Mouse (Mus musculus) limb, embryonic 11.5 days (tissue): Measurements from ENCODE around the gene Acbd3. TPM values are rescaled to one million over a fixed set of nuclear protein-coding genes. Genes with fewer than 3 reads are reported as not detected.

Experiments used
- ATAC-seq: fragments of 200-750 bp; cut with Nextera tagmentation; 2 replicates; pipeline ENCODE4 v1.8.0; 2017; ENCODE audit warnings: low read depth; ENCODE audit not compliant: insufficient number of reproducible peaks, low FRiP score, low TSS enrichment
- DNase-seq: peaks from one replicate; pipeline ENCODE4 v3.0.0-alpha.2; 2015; ENCODE audit warnings: low spot score
- H3K27ac ChIP-seq: fragments of 300-500 bp; sonication (generic); replicated peaks from 2 replicates; pipeline ENCODE4 v1.5.1; 2014; ENCODE audit warnings: low read depth, mild to moderate bottlenecking, low read length
- H3K27me3 ChIP-seq: fragments of 300-500 bp; sonication (generic); 2 replicates; pipeline ENCODE4 v1.6.1; 2014; ENCODE audit warnings: mild to moderate bottlenecking, low read length, mixed read lengths; ENCODE audit not compliant: control insufficient read depth, insufficient read depth
- H3K36me3 ChIP-seq: fragments of 300-500 bp; sonication (generic); 2 replicates; pipeline ENCODE4 v1.6.1; 2014; ENCODE audit warnings: mild to moderate bottlenecking, low read length, moderate library complexity, mixed read lengths; ENCODE audit not compliant: control insufficient read depth, insufficient read depth
- H3K4me1 ChIP-seq: fragments of 300-500 bp; sonication (generic); 2 replicates; pipeline ENCODE4 v1.6.1; 2014; ENCODE audit warnings: low read length, mixed read lengths; ENCODE audit not compliant: control insufficient read depth, insufficient read depth
- H3K4me2 ChIP-seq: fragments of 300-500 bp; sonication (generic); 2 replicates; pipeline ENCODE4 v1.6.1; 2014; ENCODE audit warnings: low read depth, mild to moderate bottlenecking, moderate library complexity; ENCODE audit not compliant: severe bottlenecking
- H3K4me3 ChIP-seq: fragments of 300-500 bp; sonication (generic); 2 replicates; pipeline ENCODE4 v1.5.1; 2014; ENCODE audit warnings: low read depth, low read length
- H3K9ac ChIP-seq: fragments of 300-500 bp; sonication (generic); 2 replicates; pipeline ENCODE4 v1.6.1; 2014; ENCODE audit warnings: mild to moderate bottlenecking, low read length
- H3K9me3 ChIP-seq: fragments of 300-500 bp; sonication (generic); 2 replicates; pipeline ENCODE4 v1.6.1; 2016; ENCODE audit warnings: low read length; ENCODE audit not compliant: control insufficient read depth
- WGBS: fragments of 180-500 bp; shearing (Covaris S2); extraction: QIAGEN DNeasy Blood & Tissue Kit; methylation state at CpG from one replicate; pipeline ENCODE4 v1.1.7; 2014; 5-methylcytosine and 5-hydroxymethylcytosine counted together
- polyA plus RNA-seq: library from polyadenylated mRNA; unstranded; fragments of >200 nt; fragmentation: Nextera tagmentation; extraction: Ambion mirVana; gene quantifications from 2 replicates; pipeline ENCODE4 v1.2.1, GENCODE M21; 2014

The Acbd3 gene
- polyA plus RNA-seq, 1 experiment from 2014 or later = 22.5 TPM

DNA sequence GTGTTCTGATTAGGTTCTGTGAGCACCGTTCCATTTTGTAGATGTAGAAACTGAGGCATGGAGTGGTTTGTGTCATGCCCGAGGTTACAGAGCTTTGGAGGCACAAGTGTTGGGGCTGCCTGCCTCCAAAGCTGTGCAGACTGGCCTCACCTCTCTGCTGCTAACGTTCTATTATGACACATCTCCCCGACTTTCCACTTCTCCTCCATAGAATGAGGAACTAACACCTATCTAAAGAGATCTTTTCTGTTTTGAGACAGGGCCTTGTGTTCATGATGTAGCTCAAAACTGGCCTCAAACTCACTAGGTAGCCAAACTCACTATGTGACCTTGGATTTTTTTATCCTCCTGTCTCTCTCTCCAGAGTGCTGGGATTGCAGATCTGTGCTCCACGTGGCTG, 7.1 kb upstream of the Acbd3 start:
- DNase-seq = no peak
- no peak overlapping the region for H3K27ac ChIP-seq
- no peak for ATAC-seq
- H3K9ac ChIP-seq = no peak overlapping the region
- 83% methylated on average over 5 of the region's 5 CpGs for WGBS
- H3K9me3 ChIP-seq = no peaks in the 10 kb centered on the region
- no peak overlapping the region for H3K4me2 ChIP-seq
- no peaks in the 10 kb centered on the region for H3K27me3 ChIP-seq
- no peaks in the 10 kb centered on the region for H3K36me3 ChIP-seq
- H3K4me3 ChIP-seq = no peak overlapping the region
- H3K4me1 ChIP-seq = no peaks in the 10 kb centered on the region

DNA sequence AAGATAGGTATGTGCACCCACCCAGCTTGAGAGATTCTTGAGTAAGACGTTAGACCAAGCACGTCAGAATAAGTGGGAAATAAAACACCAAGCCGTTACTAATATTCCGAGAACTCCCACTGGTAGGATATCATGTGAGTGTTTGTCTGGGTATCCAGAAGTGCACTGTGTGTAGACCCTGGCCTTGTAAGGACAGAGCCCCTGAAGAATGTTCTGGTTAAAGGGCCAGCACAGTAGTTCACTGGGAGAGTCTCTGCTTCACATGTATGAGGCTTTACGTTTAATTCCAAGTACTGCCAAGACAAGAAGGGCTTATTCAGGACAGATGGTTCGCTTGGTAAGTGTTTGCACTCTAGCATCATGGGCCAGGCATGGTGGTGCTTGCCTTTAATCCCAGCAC, 6.4 kb upstream of the Acbd3 start:
- no peaks in the 10 kb centered on the region for H3K27me3 ChIP-seq
- no peak overlapping the region for H3K9ac ChIP-seq
- 91% methylated on average over 6 of the region's 6 CpGs for whole genome bisulfite sequencing
- ATAC-seq (no peak), DNase-seq (no peak)
- no peak overlapping the region for H3K4me3 ChIP-seq
- no peaks in the 10 kb centered on the region for H3K4me1 ChIP-seq
- H3K9me3 ChIP-seq = no peaks in the 10 kb centered on the region
- H3K36me3 ChIP-seq = no peaks in the 10 kb centered on the region
- no peak overlapping the region for H3K27ac ChIP-seq
- H3K4me2 ChIP-seq = no peak overlapping the region

GRCm38 (mm10) chr1:180719951-180720689, 5.7 kb upstream of the Acbd3 start:
- WGBS = 50% methylated on average over 5 of the region's 5 CpGs
- Histone ChIP-seq H3K4me3 (no peak overlapping the region), H3K9me3 (no peaks in the 10 kb centered on the region), H3K9ac (no peak overlapping the region), H3K4me1 (no peaks in the 10 kb centered on the region; the same call in 1 of the 2 replicates), H3K27ac (no peak overlapping the region), H3K27me3 (no peaks in the 10 kb centered on the region), H3K36me3 (no peaks in the 10 kb centered on the region), H3K4me2 (no peak overlapping the region)
- peak; percentile 93 for DNase-seq
- no peak for ATAC-seq

- no peak overlapping the region for H3K4me2 ChIP-seq
- H3K27ac ChIP-seq = no peak overlapping the region
- no peak overlapping the region for H3K9ac ChIP-seq
- H3K4me3 ChIP-seq = no peak overlapping the region
- no peaks in the 10 kb centered on the region; the same call in 1 of the 2 replicates for H3K4me1 ChIP-seq
- 61% methylated on average over 1 of the region's 1 CpGs for WGBS
- H3K27me3 ChIP-seq = no peaks in the 10 kb centered on the region
- DNase-seq (no peak), ATAC-seq (no peak)
- no peaks in the 10 kb centered on the region for H3K9me3 ChIP-seq
- H3K36me3 ChIP-seq = no peaks in the 10 kb centered on the region
Measured at GRCm38 (mm10) chr1:180722608-180723007, 3.2 kb upstream of the Acbd3 start.

- no peaks in the 10 kb centered on the region for H3K27me3 ChIP-seq
- no peak for ATAC-seq
- H3K9ac ChIP-seq = no peak overlapping the region
- H3K4me3 ChIP-seq = no peak overlapping the region
- H3K4me2 ChIP-seq = no peak overlapping the region
- DNase-seq = no peak
- no peaks in the 10 kb centered on the region for H3K9me3 ChIP-seq
- H3K4me1 ChIP-seq = no peaks in the 10 kb centered on the region; the same call in 1 of the 2 replicates
- WGBS = 17% methylated on average over 1 of the region's 1 CpGs
- no peaks in the 10 kb centered on the region for H3K36me3 ChIP-seq
- H3K27ac ChIP-seq = no peak overlapping the region
Measured at GRCm38 (mm10) chr1:180723701-180724238, 2.1 kb upstream of the Acbd3 start.

GRCm38 (mm10) chr1:180726183-180726582, 340 bp downstream of the Acbd3 start:
- WGBS = 0% methylated on average over 41 of the region's 42 CpGs
- H3K4me2 ChIP-seq = peak overlapping the region; percentile 50
- H3K27ac ChIP-seq = peak overlapping the region; percentile 84
- H3K4me3 ChIP-seq = peak overlapping the region; percentile 97
- no peaks in the 10 kb centered on the region for H3K36me3 ChIP-seq
- DNase-seq (no peak), ATAC-seq (no peak; the same call in 1 of the 2 replicates)
- H3K4me1 ChIP-seq = no peaks in the 10 kb centered on the region; the same call in 1 of the 2 replicates
- H3K9ac ChIP-seq = peak overlapping the region; percentile 96
- H3K9me3 ChIP-seq = no peaks in the 10 kb centered on the region
- H3K27me3 ChIP-seq = no peaks in the 10 kb centered on the region

- WGBS = 93% methylated on average over 3 of the region's 3 CpGs
- H3K9ac ChIP-seq = no peak overlapping the region
- DNase-seq = no peak
Measured at GRCm38 (mm10) chr1:180729231-180729630, 3.4 kb downstream of the Acbd3 start.

GRCm38 (mm10) chr1:180747827-180748226, 22.0 kb downstream of the Acbd3 start:
- H3K9ac ChIP-seq = no peak overlapping the region
- no peak overlapping the region for H3K4me3 ChIP-seq
- peaks cover 24% of the 10 kb centered on the region for H3K36me3 ChIP-seq
- H3K27ac ChIP-seq = no peak overlapping the region
- H3K4me2 ChIP-seq = no peak overlapping the region
- no peaks in the 10 kb centered on the region for H3K4me1 ChIP-seq
- no peaks in the 10 kb centered on the region for H3K27me3 ChIP-seq
- H3K9me3 ChIP-seq = no peaks in the 10 kb centered on the region
- DNase-seq = no peak
- no peak for ATAC-seq

More at GRCm38 (mm10) chr1:180729231-180729630, 3.4 kb downstream of the Acbd3 start:
- Histone ChIP-seq H3K4me1 (no peaks in the 10 kb centered on the region; the same call in 1 of the 2 replicates), H3K4me3 (no peak overlapping the region), H3K27me3 (no peaks in the 10 kb centered on the region), H3K4me2 (no peak overlapping the region), H3K36me3 (peaks cover 3% of the 10 kb centered on the region), H3K27ac (no peak overlapping the region), H3K9me3 (no peaks in the 10 kb centered on the region)
- ATAC-seq = no peak
